Mouse (Mus musculus) CD4-positive naive resting alpha-beta T cell, adult 76 days (primary cell): Measurements from ENCODE around the gene Tlx1. TPM values are rescaled to one million over a fixed set of nuclear protein-coding genes. Genes with fewer than 3 reads are reported as not detected.

Experiments used
- total RNA-seq: library from RNA; stranded (reverse); gene quantifications from one replicate; pipeline ENCODE4 v1.2.4, GENCODE M21; 2023

The Tlx1 gene
- not detected for total RNA-seq

DNA sequence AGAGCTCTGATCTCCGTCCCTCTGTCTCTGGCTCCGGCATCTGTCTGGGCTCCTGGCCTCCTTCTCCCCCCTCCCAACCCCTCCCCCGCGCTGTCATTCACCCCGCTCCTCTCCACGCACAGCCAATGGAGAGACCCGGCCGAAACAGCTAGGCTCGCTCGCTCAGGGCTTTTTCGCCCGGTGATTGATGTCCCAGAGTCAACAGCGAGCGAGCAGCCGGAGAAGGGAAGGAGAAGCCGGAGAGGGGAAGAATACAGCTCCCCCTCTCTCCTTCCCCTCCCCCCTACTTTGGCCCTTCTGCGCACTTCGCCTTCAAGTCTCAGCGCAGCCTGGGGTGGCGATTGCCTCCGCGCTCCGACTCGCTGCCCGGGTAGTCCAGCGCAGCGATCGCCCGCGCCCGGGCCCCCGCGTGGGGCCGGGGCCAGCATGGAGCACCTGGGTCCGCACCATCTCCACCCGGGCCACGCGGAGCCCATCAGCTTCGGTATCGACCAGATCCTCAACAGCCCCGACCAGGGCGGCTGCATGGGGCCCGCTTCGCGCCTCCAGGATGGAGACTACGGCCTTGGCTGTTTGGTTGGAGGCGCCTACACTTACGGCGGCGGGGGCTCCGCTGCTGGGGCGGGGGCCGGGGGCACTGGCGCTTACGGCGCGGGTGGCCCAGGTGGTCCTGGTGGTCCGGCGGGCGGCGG is at the start of gene Tlx1:
Gene Tlx1 (plus strand): TSS at position 191 of the 692 bp plus-strand sequence.

Other genes with a start within 250 kb of the Tlx1 start
- gene Slf2, start 219.5 kb upstream of the Tlx1 start, total RNA-seq, result 40.6 TPM
- gene Sema4g, start 161.6 kb upstream of the Tlx1 start, total RNA-seq, result 0.35 TPM
- 9.7 TPM for gene Twnk, start 145.0 kb upstream of the Tlx1 start, total RNA-seq
- gene Mrpl43, start 144.2 kb upstream of the Tlx1 start, total RNA-seq, result 21.7 TPM
- gene Lzts2, start 136.3 kb upstream of the Tlx1 start, total RNA-seq, result 2.4 TPM
- not detected for gene Pdzd7, start 105.0 kb upstream of the Tlx1 start, total RNA-seq
- gene Sfxn3, start 103.2 kb upstream of the Tlx1 start, total RNA-seq, result 55.4 TPM
- 0.56 TPM for gene Kazald1, start 75.4 kb upstream of the Tlx1 start, total RNA-seq
- gene Lbx1, start 85.1 kb downstream of the Tlx1 start, total RNA-seq, result not detected
- 15.8 TPM for gene Btrc, start 213.1 kb downstream of the Tlx1 start, total RNA-seq